Mouse (Mus musculus): ENCODE measurements around the gene Map2.

DNA sequence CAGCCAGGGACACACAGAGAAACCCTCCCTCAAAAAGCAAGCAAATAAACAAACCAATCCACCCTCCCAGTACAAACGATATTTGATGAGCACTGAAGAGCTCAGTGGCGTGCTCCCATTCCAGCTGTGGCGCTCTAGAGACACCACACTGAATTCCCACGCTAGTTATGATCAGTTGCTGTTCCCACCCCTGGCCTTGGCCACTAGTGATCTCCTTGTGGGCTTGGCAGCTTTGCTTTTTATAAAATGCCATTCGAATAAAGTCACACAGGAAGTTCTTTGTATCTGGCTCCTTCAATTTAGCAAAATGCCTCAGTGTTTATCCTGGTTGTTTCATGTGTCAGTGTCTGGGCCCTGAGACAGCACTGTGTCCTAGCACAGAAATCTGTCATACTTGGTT is 6.4 kb upstream of the Map2 start:
- TF ChIP-seq ZNF384 (IDR thresholded peaks at IDR 0.05; ENCODE audit: low read depth, low read length) (no peak), MAFK (IDR thresholded peaks at IDR 0.05; ENCODE audit: insufficient read depth, low read depth, low read length) (no peak), CHD2 (IDR thresholded peaks at IDR 0.05; ENCODE audit: low read depth, low read length) (no peak)

Measured in ES-E14 (cell line).